Mouse (Mus musculus) urinary bladder, postnatal 14 days (tissue): ENCODE data around the gene Anapc2.

Source experiments
- DNase-seq: peaks from one replicate; pipeline ENCODE4 v3.0.0; 2021; ENCODE audit warnings: low spot score

The Anapc2 gene

GRCm38 (mm10) chr2:25267746-25268309 is 4.5 kb upstream of the Anapc2 start:
- DNase-seq = no peak

DNA sequence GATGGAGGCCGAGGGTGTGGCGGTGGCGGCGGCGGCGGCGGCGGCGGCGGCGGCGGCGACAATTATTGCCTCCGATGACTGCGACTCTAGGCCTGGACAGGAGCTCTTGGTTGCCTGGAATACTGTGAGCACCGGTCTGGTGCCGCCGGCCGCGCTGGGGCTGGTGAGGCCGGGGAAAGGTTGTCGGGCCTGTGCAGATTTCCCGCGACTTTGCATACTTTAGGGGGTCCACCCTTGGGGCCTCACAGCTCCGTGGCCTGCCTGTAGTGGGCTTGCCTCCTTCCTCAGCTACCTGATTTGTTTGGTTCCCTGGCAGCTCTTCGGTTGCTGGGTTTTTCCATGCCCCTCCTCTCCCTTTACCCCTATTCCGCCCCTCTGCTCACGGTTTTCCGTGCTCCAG is 237 bp downstream of the Anapc2 start:
- DNase-seq = no peak

GRCm38 (mm10) chr2:25273010-25273409 is 732 bp downstream of the Anapc2 start:
- DNase-seq = no peak

DNA sequence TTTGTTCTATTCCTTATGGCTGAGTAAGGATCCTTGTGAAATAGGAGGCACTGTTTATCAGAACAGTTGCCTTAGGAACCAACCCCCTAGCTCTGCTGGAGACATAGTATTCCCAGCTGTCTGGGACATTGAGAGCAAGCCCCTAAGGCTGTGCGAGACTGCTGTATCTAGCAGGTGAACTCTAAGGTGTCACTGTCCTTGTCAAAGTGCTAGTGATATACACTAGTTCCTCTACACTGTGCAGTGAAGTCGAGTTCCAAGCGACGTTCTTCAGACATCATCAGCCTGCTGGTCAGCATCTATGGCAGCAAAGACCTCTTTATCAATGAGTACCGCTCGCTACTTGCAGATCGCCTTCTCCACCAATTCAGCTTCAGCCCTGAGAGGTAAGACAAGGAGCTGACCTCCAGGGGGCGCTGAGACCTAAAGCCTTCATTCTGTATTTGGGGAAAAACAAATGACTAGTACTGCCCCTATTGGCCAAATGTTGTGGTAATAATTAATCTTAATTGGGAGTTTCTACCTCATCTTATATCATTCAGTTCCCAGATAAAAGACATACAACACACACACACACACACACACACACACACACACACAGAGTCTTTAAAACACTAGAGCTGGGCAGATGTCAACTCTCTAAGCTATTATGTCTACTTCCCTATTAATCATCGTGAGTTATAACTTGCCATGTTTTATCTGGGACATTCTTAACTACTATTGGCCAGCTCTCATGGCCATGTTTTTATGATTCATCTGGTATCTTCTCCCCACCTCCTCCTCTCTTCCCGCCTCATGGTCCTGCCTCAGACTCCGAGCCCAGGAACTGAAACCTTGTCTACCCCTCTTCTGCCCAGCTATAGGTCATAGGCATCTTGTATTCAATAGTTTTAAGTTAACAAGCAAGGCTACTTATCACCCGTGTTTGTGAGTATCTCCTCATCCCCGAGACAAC is 6.9 kb downstream of the Anapc2 start:
- peak; percentile 90 for DNase-seq

DNA sequence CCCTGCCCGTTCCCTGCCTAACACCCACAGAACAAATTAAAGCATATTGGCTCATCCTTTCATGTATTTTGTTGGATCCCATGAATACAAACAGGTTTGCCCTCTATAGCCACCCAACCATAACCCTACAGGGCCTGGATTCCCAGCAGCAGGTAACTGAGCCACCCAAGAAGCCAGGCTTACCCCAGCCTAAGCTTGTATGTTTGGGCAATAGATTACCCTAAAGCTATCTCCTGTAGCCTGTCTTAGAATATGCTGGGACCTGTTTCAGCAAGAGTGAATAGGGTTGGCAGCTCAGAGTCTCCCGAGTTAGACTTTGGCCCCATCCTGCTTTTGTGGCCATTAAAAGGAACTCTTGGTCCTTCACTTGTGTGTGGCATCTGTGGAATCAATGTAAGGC is 13.3 kb downstream of the Anapc2 start:
- DNase-seq = no peak

DNA sequence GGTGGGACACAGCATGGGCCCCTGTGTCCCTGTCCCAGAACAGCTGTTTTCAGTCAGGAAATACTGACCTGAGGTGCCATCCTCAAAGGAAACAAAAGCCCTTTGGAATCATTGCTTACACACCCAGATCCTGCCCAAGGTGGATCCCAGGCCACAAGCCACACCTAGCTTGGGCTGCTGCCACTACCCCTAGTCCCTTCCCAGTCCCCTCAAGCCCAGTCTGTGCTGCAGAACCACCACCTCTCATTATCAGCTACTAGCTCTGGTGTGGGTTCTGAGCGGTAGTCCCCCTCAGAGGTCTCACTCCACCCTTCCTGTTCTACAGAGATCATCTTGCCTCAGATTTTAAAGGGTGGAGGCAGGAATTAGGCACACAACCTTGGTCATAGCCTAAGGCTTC is 14.0 kb downstream of the Anapc2 start:
- peak; percentile 47 for DNase-seq

- DNase-seq = peak; percentile 90
These were observed 14.8 kb downstream of the Anapc2 start for GRCm38 (mm10) chr2:25286837-25287636.

GRCm38 (mm10) chr2:25287927-25288649 is 15.8 kb downstream of the Anapc2 start, which contains the start of gene Tmem210:
Gene Tmem210, plus strand, starts transcription at chr2:25288145.
- DNase-seq = no peak

DNA sequence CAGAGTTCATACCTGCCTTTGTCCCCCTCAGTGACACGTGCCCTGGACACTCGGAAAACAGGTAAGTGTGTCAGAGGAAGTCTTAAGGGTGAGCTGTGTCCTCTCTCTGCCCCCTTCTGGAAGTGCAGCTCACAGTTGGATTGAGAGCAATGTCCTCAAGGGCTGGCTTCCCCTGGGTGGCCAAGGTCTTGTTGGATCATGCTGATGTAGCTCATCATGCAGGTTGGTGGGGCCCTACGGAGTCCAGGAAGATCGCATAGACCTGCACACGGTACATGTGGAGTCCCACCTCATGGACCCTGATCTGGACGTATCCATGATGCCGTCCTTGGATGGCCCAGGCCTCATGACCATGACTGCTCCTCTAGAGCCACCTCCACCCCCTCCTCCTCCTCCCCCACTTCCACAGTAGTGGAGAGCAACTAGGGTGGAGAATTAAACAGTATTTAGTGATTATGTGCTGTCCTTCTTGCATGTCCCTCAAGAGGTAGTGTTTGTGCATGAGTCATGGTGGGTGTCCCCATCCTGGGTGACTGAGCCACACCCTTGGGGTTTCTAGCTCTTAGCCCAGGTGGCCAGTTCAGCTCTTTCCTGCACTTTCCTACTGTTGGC is 16.6 kb downstream of the Anapc2 start:
- DNase-seq = no peak

GRCm38 (mm10) chr2:25289651-25290050 is 17.4 kb downstream of the Anapc2 start, which contains the start of gene Lrrc26:
Gene Lrrc26, plus strand, starts transcription at chr2:25289915.
- DNase-seq = peak; percentile 82

DNA sequence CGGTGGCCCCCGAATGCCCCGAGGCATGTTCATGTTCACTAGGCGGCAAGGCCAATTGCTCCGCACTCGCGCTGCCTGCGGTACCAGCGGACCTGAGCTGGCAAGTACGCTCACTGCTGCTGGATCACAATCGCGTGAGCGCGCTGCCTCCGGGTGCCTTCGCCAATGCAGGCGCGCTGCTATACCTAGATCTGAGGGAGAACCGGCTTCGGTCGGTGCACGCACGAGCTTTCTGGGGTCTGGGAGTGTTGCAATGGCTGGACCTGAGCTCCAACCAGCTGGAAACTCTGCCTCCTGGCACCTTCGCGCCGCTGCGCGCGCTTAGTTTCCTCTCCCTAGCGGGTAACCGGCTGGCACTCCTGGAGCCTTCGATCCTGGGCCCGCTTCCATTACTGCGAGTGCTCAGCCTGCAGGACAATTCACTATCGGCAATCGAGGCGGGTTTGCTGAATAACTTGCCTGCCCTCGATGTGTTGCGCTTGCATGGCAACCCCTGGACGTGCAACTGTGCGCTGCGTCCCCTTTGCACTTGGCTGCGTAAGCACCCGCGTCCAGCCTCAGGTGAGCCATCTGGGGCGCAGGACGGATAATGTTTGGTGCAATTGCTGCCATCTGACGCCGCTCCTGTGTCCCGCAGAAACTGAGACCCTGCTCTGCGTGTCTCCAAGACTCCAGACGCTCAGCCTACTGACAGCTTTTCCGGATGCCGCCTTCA is 18.0 kb downstream of the Anapc2 start:
- peak; percentile 42 for DNase-seq

DNA sequence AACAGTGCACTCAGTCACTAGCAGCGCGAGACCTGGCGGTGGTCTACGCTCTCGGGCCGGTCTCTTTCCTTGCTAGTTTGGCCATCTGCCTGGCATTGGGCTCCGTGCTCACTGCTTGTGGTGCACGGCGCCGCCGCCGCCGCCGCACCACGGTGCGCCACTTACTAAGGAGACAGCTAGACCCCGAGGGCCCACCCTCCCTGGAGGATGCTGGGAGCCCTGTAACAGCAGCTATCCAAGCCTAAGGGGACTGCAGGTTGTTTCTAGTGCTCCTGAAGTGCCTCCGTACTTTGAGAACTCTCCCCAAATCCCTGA is 18.5 kb downstream of the Anapc2 start:
- no peak for DNase-seq

- no peak for DNase-seq
These were observed 19.1 kb downstream of the Anapc2 start for GRCm38 (mm10) chr2:25291184-25292053.

GRCm38 (mm10) chr2:25292054-25292544 is 19.8 kb downstream of the Anapc2 start:
- no peak for DNase-seq

GRCm38 (mm10) chr2:25292856-25293255 is 20.6 kb downstream of the Anapc2 start:
- DNase-seq = peak; percentile 84

- no peak for DNase-seq
These were observed 21.4 kb downstream of the Anapc2 start for GRCm38 (mm10) chr2:25293706-25294105.

DNA sequence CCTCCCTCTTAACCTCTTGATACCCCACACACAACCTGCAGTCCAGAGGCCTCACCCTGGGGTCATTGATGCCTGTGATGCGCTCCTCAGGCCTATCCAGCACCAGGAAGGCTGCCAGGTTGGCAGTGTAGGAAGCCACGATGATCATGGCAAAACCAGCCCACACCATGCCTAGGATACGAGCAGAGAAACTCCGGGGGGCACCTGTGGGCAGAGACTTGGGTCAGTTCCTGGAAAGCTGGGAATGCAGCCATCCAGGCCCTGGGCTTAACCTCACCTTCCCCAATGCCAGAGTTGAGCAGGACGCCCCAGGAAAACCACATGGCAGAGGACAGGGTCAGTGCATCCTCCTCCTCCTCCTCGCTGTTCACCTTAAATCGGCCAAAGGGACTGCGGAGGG is 24.8 kb downstream of the Anapc2 start:
- no peak for DNase-seq

DNA sequence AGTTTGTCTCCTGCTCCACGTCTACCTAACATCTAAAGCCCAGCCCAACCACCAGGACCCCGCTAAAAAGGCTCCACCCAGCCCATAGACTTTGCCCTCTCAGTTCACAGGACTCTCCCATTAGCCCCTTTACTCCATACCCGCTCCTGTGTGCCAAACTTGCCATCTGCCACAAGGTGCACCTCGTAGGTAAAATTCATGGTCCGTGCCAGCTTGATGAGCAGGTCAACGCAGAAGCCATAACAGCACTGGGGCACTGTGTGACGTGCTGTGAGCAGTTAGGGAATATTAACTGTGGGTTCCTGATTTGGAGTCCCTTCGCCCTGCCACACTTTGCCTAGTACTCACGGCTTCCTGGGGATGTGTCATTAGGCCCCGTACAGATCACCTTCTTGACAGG is 25.8 kb downstream of the Anapc2 start:
- DNase-seq = no peak

GRCm38 (mm10) chr2:25303452-25303851 is 31.2 kb downstream of the Anapc2 start:
- DNase-seq = no peak
